Mouse (Mus musculus) heart, embryonic 14.5 days (tissue): ENCODE measurements around the gene Bean1. TPM values are rescaled to one million over a fixed set of nuclear protein-coding genes. Genes with fewer than 3 reads are reported as not detected.

ENCODE experiments used
- polyA plus RNA-seq: library from polyadenylated mRNA; unstranded; fragments of >200 nt; fragmentation: Nextera tagmentation; extraction: Ambion mirVana; gene quantifications from 2 replicates; pipeline ENCODE4 v1.2.1, GENCODE M21; 2014

Bean1 gene
- polyA plus RNA-seq, 1 experiment from 2014 or later = 1.3 TPM

Other genes starting within 250 kb of the Bean1 start
- gene Cdh5, start 68.8 kb upstream of the Bean1 start, polyA plus RNA-seq = 54.6 and 61.5 TPM in 2 replicates
- 12.9 and 13.7 TPM in 2 replicates for gene Tk2, start 78.1 kb downstream of the Bean1 start, polyA plus RNA-seq
- 27.9 and 30.8 TPM in 2 replicates for gene Cklf, start 80.4 kb downstream of the Bean1 start, polyA plus RNA-seq
- not detected in 2 replicates for gene Cmtm2a, start 122.7 kb downstream of the Bean1 start, polyA plus RNA-seq
- not detected in 2 replicates for gene Gm45711, start 139.6 kb downstream of the Bean1 start, polyA plus RNA-seq
- gene Cmtm1, start 139.7 kb downstream of the Bean1 start, polyA plus RNA-seq = not detected in 2 replicates
- gene Gm11020, start 151.1 kb downstream of the Bean1 start, polyA plus RNA-seq = not detected in 2 replicates
- gene Cmtm2b, start 151.8 kb downstream of the Bean1 start, polyA plus RNA-seq = not detected in 2 replicates
- 94.1 and 103 TPM in 2 replicates for gene Cmtm3, start 169.0 kb downstream of the Bean1 start, polyA plus RNA-seq
- 2.1 and 2.4 TPM in 2 replicates for gene Cmtm4, start 225.4 kb downstream of the Bean1 start, polyA plus RNA-seq